8 mouse cellular contexts compared by ENCODE assay signal in the genomic region with DNA sequence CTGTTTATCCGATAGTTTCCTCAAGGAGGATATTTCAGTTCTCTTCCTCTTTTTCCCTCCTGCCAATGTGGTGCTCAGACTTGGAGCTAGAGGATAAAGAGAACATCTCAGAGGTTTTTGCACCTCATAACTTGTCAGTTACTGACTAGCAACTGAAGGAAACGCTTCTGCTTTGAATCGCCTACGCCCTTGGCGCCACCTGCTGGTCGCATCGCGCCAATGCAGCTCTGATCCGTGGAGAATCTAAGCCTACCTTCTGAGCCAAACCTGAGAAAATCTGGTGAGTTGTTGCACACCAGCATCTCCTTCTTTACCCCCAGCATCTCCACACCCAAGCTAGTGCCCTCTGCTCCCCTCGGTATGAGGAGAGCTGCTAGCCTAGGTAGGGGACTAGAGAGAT. TPM values are rescaled to one million over a fixed set of nuclear protein-coding genes. Genes with fewer than 3 reads are reported as not detected.
A peak's percentile ranks its signal among the peaks of the same experiment; 100 is the strongest.
DNase-seq lines count a peak whose midpoint lies in the region; ATAC-seq lines count a peak whose summit lies in the region.

No protein-coding gene starts in this region.

- H3K27ac ChIP-seq in hindbrain, embryonic 11.5 days (ENCODE audit: low read depth, low read length): no peak overlapping the region
- no peak overlapping the region for H3K27ac ChIP-seq in hindbrain, embryonic 12.5 days
- no peak overlapping the region for H3K27ac ChIP-seq in embryonic facial prominence, embryonic 14.5 days (replicated peaks; ENCODE audit: low read depth, low read length)

- no peak overlapping the region for H3K9ac ChIP-seq in hindbrain, embryonic 11.5 days (ENCODE audit: low read depth, low read length)
- H3K9ac ChIP-seq in hindbrain, embryonic 12.5 days: no peak overlapping the region
- H3K9ac ChIP-seq in embryonic facial prominence, embryonic 14.5 days (ENCODE audit: low read depth, low read length): no peak overlapping the region

- 8% methylated on average over 10 of the region's 10 CpGs for WGBS in hindbrain, embryonic 11.5 days
- 6% methylated on average over 10 of the region's 10 CpGs for WGBS in hindbrain, embryonic 12.5 days
- WGBS in embryonic facial prominence, embryonic 14.5 days: 6% methylated on average over 10 of the region's 10 CpGs

- no peak overlapping the region for H3K4me3 ChIP-seq in hindbrain, embryonic 11.5 days (ENCODE audit: low read depth, low read length)
- no peak overlapping the region for H3K4me3 ChIP-seq in hindbrain, embryonic 12.5 days
- H3K4me3 ChIP-seq in embryonic facial prominence, embryonic 14.5 days (ENCODE audit: low read depth, low read length): no peak overlapping the region

- no peak for ATAC-seq in hindbrain, embryonic 11.5 days (ENCODE audit: low FRiP score)
- no peak for ATAC-seq in hindbrain, embryonic 12.5 days (ENCODE audit: low FRiP score)
- no peak for ATAC-seq in embryonic facial prominence, embryonic 14.5 days (ENCODE audit: low read depth)
- ATAC-seq in hematopoietic stem cell, adult 5-6 weeks (replicated peaks in 1 of 2; ENCODE audit: insufficient read depth in 1 of 2, low FRiP score in 2 of 2, low TSS enrichment in 1 of 2, low read depth in 1 of 2, poor library complexity in 2 of 2, severe bottlenecking in 2 of 2): peak; percentile 73 to 84; a peak in 3 of 4 replicates

- no peaks in the 10 kb centered on the region for H3K4me1 ChIP-seq in hindbrain, embryonic 11.5 days (replicated peaks; ENCODE audit: control insufficient read depth, insufficient read depth, low read length)
- no peaks in the 10 kb centered on the region for H3K4me1 ChIP-seq in hindbrain, embryonic 12.5 days
- no peaks in the 10 kb centered on the region for H3K4me1 ChIP-seq in embryonic facial prominence, embryonic 14.5 days (ENCODE audit: control insufficient read depth, insufficient read depth, low read length)

- no peaks in the 10 kb centered on the region for H3K36me3 ChIP-seq in hindbrain, embryonic 11.5 days (ENCODE audit: control insufficient read depth, insufficient read depth, low read length)
- no peaks in the 10 kb centered on the region for H3K36me3 ChIP-seq in hindbrain, embryonic 12.5 days
- no peaks in the 10 kb centered on the region for H3K36me3 ChIP-seq in embryonic facial prominence, embryonic 14.5 days (ENCODE audit: control insufficient read depth, insufficient read depth, low read length)

- H3K27me3 ChIP-seq in hindbrain, embryonic 11.5 days (ENCODE audit: control insufficient read depth, insufficient read depth, low read length): no peaks in the 10 kb centered on the region
- H3K27me3 ChIP-seq in hindbrain, embryonic 12.5 days: 0 out of 2 replicates have a peak, but pooled peaks cover 4% of the 10 kb centered on the region
- no peaks in the 10 kb centered on the region for H3K27me3 ChIP-seq in embryonic facial prominence, embryonic 14.5 days (replicated peaks; ENCODE audit: control insufficient read depth, insufficient read depth, low read length)

- no peaks in the 10 kb centered on the region for H3K9me3 ChIP-seq in hindbrain, embryonic 11.5 days (ENCODE audit: control insufficient read depth, low read length)
- H3K9me3 ChIP-seq in hindbrain, embryonic 12.5 days (replicated peaks): no peaks in the 10 kb centered on the region
- no peaks in the 10 kb centered on the region for H3K9me3 ChIP-seq in embryonic facial prominence, embryonic 14.5 days (ENCODE audit: control insufficient read depth, low read length)

- peak; percentile 88 for DNase-seq in hindbrain, embryonic 11.5 days (ENCODE audit: low spot score)
- DNase-seq in adrenal gland, postnatal 4 days (ENCODE audit: low spot score in 2 of 2): peak; percentile 72 to 74
- peak; percentile 63 for DNase-seq in embryonic facial prominence, embryonic 14.5 days (ENCODE audit: low spot score)
- DNase-seq in left cerebral cortex, postnatal 10 days (ENCODE audit: extremely low spot score in 1 of 2, low spot score in 2 of 2): peak; percentile 80 to 82
- DNase-seq in naive thymus-derived CD4-positive, alpha-beta T cell, adult 2 months (ENCODE audit: low read depth): peak; percentile 87
- peak; percentile 94 for DNase-seq in testis, postnatal 10 days (ENCODE audit: low spot score)

- intact Hi-C loops in left cerebral cortex, postnatal 10 days (cut with DNase I): loop anchor here (5.0 to 10.0 kb wide), 3 partner anchors 158 to 1298 kb away; a partner anchor contains a TSS

- no peak overlapping the region for H3K4me2 ChIP-seq in hindbrain, embryonic 11.5 days (replicated peaks; ENCODE audit: low read depth, low read length)
- H3K4me2 ChIP-seq in hindbrain, embryonic 12.5 days (replicated peaks): no peak overlapping the region
- H3K4me2 ChIP-seq in embryonic facial prominence, embryonic 14.5 days (ENCODE audit: low read depth, low read length): no peak overlapping the region

RNA-seq across cellular contexts. Expression of a gene that starts 18.0 kb away (rescaled TPM):
- polyA plus RNA-seq in hindbrain, embryonic 11.5 days (2014; fragmentation: Nextera tagmentation; extraction: Ambion mirVana): 10.2 and 11.9 TPM in 2 replicates
- polyA plus RNA-seq in hindbrain, embryonic 12.5 days (2016; fragmentation: Nextera tagmentation; extraction: Ambion mirVana): 12.2 and 13.2 TPM in 2 replicates
- total RNA-seq in adrenal gland, postnatal 4 days (2021): 10 to 100 TPM; 37.1 to 37.4 TPM
- 10.6 and 10.7 TPM in 2 replicates for polyA plus RNA-seq in embryonic facial prominence, embryonic 14.5 days (2014; fragmentation: Nextera tagmentation; extraction: Ambion mirVana)
- total RNA-seq in hematopoietic stem cell, adult 5-6 weeks (2017): 19.5 and 23.3 TPM in 2 replicates
- 10 to 100 TPM; 23.2 to 24.7 TPM for total RNA-seq in left cerebral cortex, postnatal 10 days (2021)

Comparison
In these comparisons a context has a peak if more than half of its experiments do, and no peak if none do; other contexts are left out.
1. ATAC-seq: peak in hematopoietic stem cell, adult 5-6 weeks (2 of 2); none in hindbrain, embryonic 11.5 days (single experiment), hindbrain, embryonic 12.5 days (single experiment) and embryonic facial prominence, embryonic 14.5 days (single experiment).
2. Peak in every context shown above with its lines, with median percentiles within 50 percentile points of each other: DNase-seq.